Mouse (Mus musculus): ENCODE data around the gene Hoxb5.

Hoxb5 gene

DNA sequence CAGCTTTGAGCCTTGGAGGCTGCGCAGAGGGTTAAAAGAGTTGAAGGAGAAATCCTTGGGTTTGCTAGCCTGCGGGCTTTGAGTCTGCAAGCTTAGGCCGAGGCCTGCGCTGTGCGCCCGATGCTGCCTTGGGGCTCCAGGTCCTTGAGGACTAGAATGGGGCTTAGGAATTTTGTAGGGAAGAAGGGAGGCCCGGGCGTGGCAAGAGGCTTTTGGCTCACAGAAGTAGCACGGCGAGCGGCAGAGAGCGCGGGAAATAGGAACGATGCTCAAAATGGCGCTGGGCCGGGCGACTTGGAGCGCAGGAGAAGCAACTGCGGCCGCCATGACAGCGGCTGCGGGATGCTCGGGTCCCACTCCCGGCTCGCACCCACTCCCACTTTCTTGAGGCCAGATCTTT lies 51.2 kb downstream of the Hoxb5 start:
- DNase-seq (ENCODE audit: low spot score): peak; percentile 55

DNA sequence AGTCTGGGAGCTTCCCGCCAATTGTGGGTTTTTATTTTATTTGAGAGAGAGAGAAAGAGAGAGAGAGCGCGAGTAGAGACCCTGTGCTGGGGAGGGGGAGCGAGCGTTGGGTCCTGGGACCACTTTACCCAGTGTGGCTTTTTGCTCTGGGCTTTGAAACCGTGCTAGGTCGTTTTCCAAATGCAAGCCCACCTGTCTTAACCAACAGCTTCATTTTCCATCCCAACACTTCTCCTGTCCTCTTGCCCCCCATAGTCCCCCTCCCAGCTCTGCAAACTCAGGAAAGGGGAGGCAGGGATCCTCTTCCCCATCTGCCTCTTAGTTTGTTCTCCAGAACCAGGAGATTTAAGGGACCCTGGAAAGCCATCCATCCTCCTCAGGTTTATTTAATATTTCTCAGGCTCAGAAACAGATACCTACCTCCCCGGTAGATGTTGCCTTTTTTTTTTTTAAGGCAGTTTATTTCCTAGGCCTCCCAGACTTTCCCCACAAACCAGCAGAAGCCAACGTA lies 51.7 kb downstream of the Hoxb5 start:
- peak; percentile 31 for DNase-seq (ENCODE audit: low spot score)

Measured in testis, postnatal 10 days (tissue).